Mouse (Mus musculus): ENCODE data around the gene Igsf9.

- TF ChIP-seq CTCF (IDR thresholded peaks at IDR 0.05; ENCODE audit: control insufficient read depth, insufficient read depth, insufficient read length): no peak
- TF ChIP-seq USF1 (IDR thresholded peaks at IDR 0.05; ENCODE audit: low read depth): no peak
- no peak for TF ChIP-seq MAX (IDR thresholded peaks at IDR 0.05)
- no peak for TF ChIP-seq MYOD1 (IDR thresholded peaks at IDR 0.05; ENCODE audit: control insufficient read depth, insufficient read length, low read depth)
- TF ChIP-seq CEBPB (IDR thresholded peaks at IDR 0.05; ENCODE audit: low read depth): no peak
Measured at GRCm38 (mm10) chr1:172450848-172451470, 30.6 kb upstream of the Igsf9 start.

All from C2C12 (cell line).